Mouse (Mus musculus) liver, embryonic 11.5 days (tissue): ENCODE data around the gene Trim47. TPM values are rescaled to one million over a fixed set of nuclear protein-coding genes. Genes with fewer than 3 reads are reported as not detected.
"Not testable (repeated sequence)": the region's sequence is repeated elsewhere in the genome, so short reads cannot be mapped to it uniquely, and the experiment has no call there.

Source experiments
- ATAC-seq: fragments of 200-750 bp; cut with Nextera tagmentation; replicated peaks from 2 replicates; pipeline ENCODE4 v1.8.0; 2017; ENCODE audit warnings: moderate number of reproducible peaks, mild to moderate bottlenecking, moderate TSS enrichment, moderate library complexity; ENCODE audit not compliant: low FRiP score
- DNase-seq: peaks from one replicate; pipeline ENCODE4 v3.0.0-alpha.2; 2017; ENCODE audit warnings: low spot score
- H3K27ac ChIP-seq: fragments of 300-500 bp; sonication (generic); 2 replicates; pipeline ENCODE4 v1.5.1; 2014; ENCODE audit warnings: mild to moderate bottlenecking, low read depth, low read length, control low read depth
- H3K27me3 ChIP-seq: fragments of 300-500 bp; sonication (generic); replicated peaks from 2 replicates; pipeline ENCODE4 v1.6.1; 2014; ENCODE audit warnings: low read length, mixed read lengths; ENCODE audit not compliant: control insufficient read depth, insufficient read depth
- H3K36me3 ChIP-seq: fragments of 300-500 bp; sonication (generic); 2 replicates; pipeline ENCODE4 v1.6.1; 2014; ENCODE audit warnings: mild to moderate bottlenecking, low read length, moderate library complexity, mixed read lengths; ENCODE audit not compliant: control insufficient read depth, insufficient read depth
- H3K4me1 ChIP-seq: fragments of 300-500 bp; sonication (generic); replicated peaks from 2 replicates; pipeline ENCODE4 v1.6.1; 2014; ENCODE audit warnings: low read length, mixed read lengths; ENCODE audit not compliant: control insufficient read depth, insufficient read depth
- H3K4me2 ChIP-seq: fragments of 300-500 bp; sonication (generic); 2 replicates; pipeline ENCODE4 v1.6.1; 2014; ENCODE audit warnings: mild to moderate bottlenecking, control low read depth, moderate library complexity
- H3K4me3 ChIP-seq: fragments of 300-500 bp; sonication (generic); 2 replicates; pipeline ENCODE4 v1.5.1; 2014; ENCODE audit warnings: low read depth, low read length, control low read depth
- H3K9ac ChIP-seq: fragments of 300-500 bp; sonication (generic); 2 replicates; pipeline ENCODE4 v1.6.1; 2014; ENCODE audit warnings: low read depth, low read length, control low read depth
- H3K9me3 ChIP-seq: fragments of 300-500 bp; sonication (generic); 2 replicates; pipeline ENCODE4 v1.6.1; 2016; ENCODE audit warnings: low read length, inconsistent platforms, mixed read lengths; ENCODE audit not compliant: control insufficient read depth
- WGBS: fragments of 180-500 bp; shearing (Covaris S2); extraction: QIAGEN DNeasy Blood & Tissue Kit; methylation state at CpG from one replicate; pipeline ENCODE4 v1.1.7; 2014; 5-methylcytosine and 5-hydroxymethylcytosine counted together
- polyA plus RNA-seq: library from polyadenylated mRNA; unstranded; fragments of >200 nt; fragmentation: Nextera tagmentation; extraction: Ambion mirVana; gene quantifications from 2 replicates; pipeline ENCODE4 v1.2.1, GENCODE M21; 2014

Gene Trim47
- polyA plus RNA-seq, 1 experiment from 2014 or later, result 6.6 TPM

- Histone ChIP-seq H3K9me3 (no peaks in the 10 kb centered on the region), H3K4me3 (peak overlapping the region; percentile 68), H3K36me3 (peaks cover 21% of the 10 kb centered on the region), H3K4me1 (peaks cover 19% of the 10 kb centered on the region), H3K27me3 (no peaks in the 10 kb centered on the region), H3K27ac (peak overlapping the region; percentile 81; the same call in 1 of the 2 replicates), H3K4me2 (peak overlapping the region; percentile 88), H3K9ac (peak overlapping the region; percentile 80; the same call in 1 of the 2 replicates)
- ATAC-seq (no peak), DNase-seq (no peak)
- 83% methylated on average over 15 of the region's 15 CpGs for WGBS
These were observed 4.5 kb upstream of the Trim47 start for GRCm38 (mm10) chr11:116131349-116132170.

GRCm38 (mm10) chr11:116130488-116131205, 3.6 kb upstream of the Trim47 start, which contains the start of gene Trim65:
Trim65 (minus strand) TSS chr11:116131128.
- H3K27me3 ChIP-seq, result no peaks in the 10 kb centered on the region
- H3K4me1 ChIP-seq, result peaks cover 21% of the 10 kb centered on the region
- H3K36me3 ChIP-seq, result peaks cover 26% of the 10 kb centered on the region
- H3K27ac ChIP-seq, result peak within 1 kb of the TSS; percentile 81
- under 1% methylated on average over 69 of the region's 69 CpGs for WGBS
- ATAC-seq (peak; percentile 78), DNase-seq (peak; percentile 82)
- H3K4me2 ChIP-seq, result peak within 1 kb of the TSS; percentile 88
- no peaks in the 10 kb centered on the region for H3K9me3 ChIP-seq
- H3K9ac ChIP-seq, result peak within 1 kb of the TSS; percentile 80
- peak within 1 kb of the TSS; percentile 68 for H3K4me3 ChIP-seq

GRCm38 (mm10) chr11:116129993-116130487, 3.0 kb upstream of the Trim47 start:
- WGBS, result 40% methylated on average over 8 of the region's 8 CpGs
- DNase-seq, result no peak
- peak overlapping the region; percentile 80 for H3K9ac ChIP-seq
- no peaks in the 10 kb centered on the region for H3K27me3 ChIP-seq
- peak overlapping the region; percentile 68 for H3K4me3 ChIP-seq
- peak overlapping the region; percentile 88 for H3K4me2 ChIP-seq
- H3K36me3 ChIP-seq, result peaks cover 25% of the 10 kb centered on the region
- peaks cover 21% of the 10 kb centered on the region for H3K4me1 ChIP-seq
- H3K9me3 ChIP-seq, result no peaks in the 10 kb centered on the region
- ATAC-seq, result no peak
- H3K27ac ChIP-seq, result peak overlapping the region; percentile 81; the same call in 1 of the 2 replicates

- 78% methylated on average over 9 of the region's 9 CpGs for WGBS
- no peak for ATAC-seq
- Histone ChIP-seq H3K27me3 (no peaks in the 10 kb centered on the region), H3K9ac (no peak overlapping the region), H3K4me3 (no peak overlapping the region; the same call in 1 of the 2 replicates), H3K4me2 (peak overlapping the region; percentile 88), H3K4me1 (peaks cover 21% of the 10 kb centered on the region), H3K9me3 (no peaks in the 10 kb centered on the region), H3K27ac (no peak overlapping the region), H3K36me3 (peaks cover 20% of the 10 kb centered on the region)
- no peak for DNase-seq
These were observed 2.2 kb upstream of the Trim47 start for GRCm38 (mm10) chr11:116129091-116129790.

GRCm38 (mm10) chr11:116127986-116128385, 976 bp upstream of the Trim47 start:
- H3K36me3 ChIP-seq, result peaks cover 19% of the 10 kb centered on the region
- H3K27me3 ChIP-seq, result no peaks in the 10 kb centered on the region
- DNase-seq (no peak), ATAC-seq (no peak)
- no peak overlapping the region for H3K4me3 ChIP-seq
- peaks cover 21% of the 10 kb centered on the region for H3K4me1 ChIP-seq
- WGBS, result 89% methylated on average over 9 of the region's 9 CpGs
- no peak overlapping the region for H3K9ac ChIP-seq
- H3K9me3 ChIP-seq, result no peaks in the 10 kb centered on the region
- H3K27ac ChIP-seq, result no peak overlapping the region
- H3K4me2 ChIP-seq, result no peak overlapping the region

- ATAC-seq, result no peak
These were observed 749 bp downstream of the Trim47 start for GRCm38 (mm10) chr11:116126261-116126660.

GRCm38 (mm10) chr11:116121731-116122245, 5.2 kb downstream of the Trim47 start:
- H3K27me3 ChIP-seq, H3K4me1 ChIP-seq, H3K4me2 ChIP-seq, ATAC-seq, DNase-seq, H3K27ac ChIP-seq, H3K9me3 ChIP-seq, H3K9ac ChIP-seq, H3K4me3 ChIP-seq: not testable (repeated sequence)
- 88% methylated on average over 8 of the region's 8 CpGs for WGBS
- H3K36me3 ChIP-seq, result peaks cover 17% of the 10 kb centered on the region

More at GRCm38 (mm10) chr11:116126261-116126660, 749 bp downstream of the Trim47 start:
- no peaks in the 10 kb centered on the region for H3K9me3 ChIP-seq
- H3K27me3 ChIP-seq, result no peaks in the 10 kb centered on the region
- H3K4me3 ChIP-seq, result no peak overlapping the region
- no peak overlapping the region for H3K27ac ChIP-seq
- peaks cover 17% of the 10 kb centered on the region for H3K36me3 ChIP-seq
- no peak overlapping the region for H3K9ac ChIP-seq
- no peak overlapping the region for H3K4me2 ChIP-seq
- WGBS, result 86% methylated on average over 15 of the region's 15 CpGs
- H3K4me1 ChIP-seq, result peaks cover 21% of the 10 kb centered on the region
- DNase-seq, result no peak

- H3K4me1 ChIP-seq, result no peaks in the 10 kb centered on the region
- DNase-seq (no peak), ATAC-seq (no peak)
- no peak overlapping the region for H3K4me3 ChIP-seq
- no peaks in the 10 kb centered on the region for H3K27me3 ChIP-seq
- H3K27ac ChIP-seq, result no peak overlapping the region
- no peaks in the 10 kb centered on the region for H3K9me3 ChIP-seq
- H3K9ac ChIP-seq, result no peak overlapping the region
- peaks cover 5% of the 10 kb centered on the region; the same call in 1 of the 2 replicates for H3K36me3 ChIP-seq
- H3K4me2 ChIP-seq, result no peak overlapping the region
These were observed 9.2 kb downstream of the Trim47 start for GRCm38 (mm10) chr11:116117819-116118218.
